8 mouse cellular contexts compared by ENCODE assay signal in the genomic region with DNA sequence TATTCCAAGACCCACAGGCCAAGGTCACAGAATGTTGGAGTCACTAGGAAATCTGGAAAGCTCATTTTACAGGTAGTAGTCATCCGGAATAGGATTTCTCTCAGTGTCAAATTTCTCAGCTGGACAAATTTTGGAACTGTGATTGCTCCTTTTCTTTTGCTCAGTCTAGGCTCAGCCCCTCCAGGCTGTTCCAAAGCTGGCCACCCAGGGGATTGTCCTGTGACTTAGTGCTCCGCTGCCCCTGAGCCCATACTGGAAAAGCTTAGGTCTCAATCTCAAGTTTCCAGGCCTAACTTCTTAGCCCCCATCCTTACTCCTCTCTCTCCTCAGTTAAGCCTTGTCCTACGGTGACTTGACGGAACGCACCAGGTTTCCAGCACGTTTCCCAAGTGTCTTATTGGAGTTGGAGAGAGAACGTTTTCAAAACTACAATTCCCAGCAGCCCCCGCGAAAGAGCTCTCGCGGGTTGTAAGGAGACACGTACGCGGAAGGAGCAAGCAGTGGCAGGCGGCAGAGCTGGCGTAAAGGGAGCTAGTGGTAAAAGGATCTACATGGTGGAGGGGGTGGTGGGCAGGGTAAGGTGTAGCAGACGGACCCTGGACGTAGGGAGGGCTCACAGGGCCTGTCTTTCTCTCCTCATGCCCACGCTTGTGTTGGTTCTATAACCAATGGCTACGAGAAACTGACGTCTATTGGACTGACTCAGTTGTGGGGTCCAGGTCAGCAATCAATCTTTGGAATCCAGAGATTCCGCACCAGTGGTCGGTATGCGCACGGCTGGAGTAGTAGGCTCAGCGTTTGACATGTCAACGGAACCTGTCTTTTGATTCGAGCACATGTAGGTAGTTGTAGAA. TPM values are rescaled to one million over a fixed set of nuclear protein-coding genes. Genes with fewer than 3 reads are reported as not detected.
DNase-seq lines count a peak whose midpoint lies in the region; ATAC-seq and TF ChIP-seq lines count a peak whose summit lies in the region.

A gene (plus strand): TSS at position 456 of the 854 bp plus-strand sequence.

- WGBS in embryonic facial prominence, embryonic 12.5 days: 4% methylated on average over 28 of the region's 28 CpGs
- whole genome bisulfite sequencing in heart, adult 2 months: 4% methylated on average over 28 of the region's 28 CpGs
- WGBS in kidney, adult 2 months: 3% methylated on average over 28 of the region's 28 CpGs
- WGBS in limb, embryonic 12.5 days: 6% methylated on average over 28 of the region's 28 CpGs
- 5% methylated on average over 28 of the region's 28 CpGs for WGBS in midbrain, embryonic 14.5 days
- 9% methylated on average over 28 of the region's 28 CpGs for WGBS in spleen, adult 2 months

- H3K4me1 ChIP-seq in embryonic facial prominence, embryonic 12.5 days: peaks cover 14% of the 10 kb centered on the region
- H3K4me1 ChIP-seq in heart, adult 2 months (ENCODE audit: control insufficient read depth, insufficient read depth, low read length): peaks cover 2% of the 10 kb centered on the region
- H3K4me1 ChIP-seq in kidney, adult 2 months (ENCODE audit: control insufficient read depth, insufficient read depth, low read length): peaks cover 2% of the 10 kb centered on the region; the same call in 1 of the 2 replicates
- peaks cover 18% of the 10 kb centered on the region for H3K4me1 ChIP-seq in limb, embryonic 12.5 days (replicated peaks)
- peaks cover 14% of the 10 kb centered on the region for H3K4me1 ChIP-seq in midbrain, embryonic 14.5 days (ENCODE audit: control insufficient read depth, insufficient read depth, low read length)
- H3K4me1 ChIP-seq in spleen, adult 2 months (ENCODE audit: control insufficient read depth, insufficient read depth, insufficient read length): peaks cover 8% of the 10 kb centered on the region; the same call in 1 of the 2 replicates

- intact Hi-C loops in heart, adult 2 months (cut with DNase I): loop anchor here (10.0 kb wide), 1 partner anchor 241 kb away; a partner anchor contains a TSS

- peak; percentile 81 for ATAC-seq in embryonic facial prominence, embryonic 12.5 days (ENCODE audit: insufficient number of reproducible peaks, insufficient read depth, low FRiP score, low TSS enrichment)
- ATAC-seq in limb, embryonic 12.5 days (ENCODE audit: insufficient number of reproducible peaks, insufficient read depth, low FRiP score, low TSS enrichment, low read depth): peak; percentile 76
- peak; percentile 85 for ATAC-seq in midbrain, embryonic 14.5 days (ENCODE audit: low FRiP score, low TSS enrichment)

- no peaks in the 10 kb centered on the region for H3K36me3 ChIP-seq in embryonic facial prominence, embryonic 12.5 days
- H3K36me3 ChIP-seq in heart, adult 2 months (ENCODE audit: control insufficient read depth, insufficient read depth, low read length): no peaks in the 10 kb centered on the region
- no peaks in the 10 kb centered on the region for H3K36me3 ChIP-seq in kidney, adult 2 months (ENCODE audit: control insufficient read depth, insufficient read depth, low read length)
- peaks cover 3% of the 10 kb centered on the region; the same call in 1 of the 2 replicates for H3K36me3 ChIP-seq in limb, embryonic 12.5 days
- no peaks in the 10 kb centered on the region for H3K36me3 ChIP-seq in midbrain, embryonic 14.5 days (ENCODE audit: control insufficient read depth, insufficient read depth, low read length)
- peaks cover 1% of the 10 kb centered on the region; the same call in 1 of the 2 replicates for H3K36me3 ChIP-seq in spleen, adult 2 months (ENCODE audit: control insufficient read depth, insufficient read depth, low read length)

- peak within 1 kb of the TSS; percentile 67 for H3K4me2 ChIP-seq in embryonic facial prominence, embryonic 12.5 days (replicated peaks)
- H3K4me2 ChIP-seq in limb, embryonic 12.5 days: peak within 1 kb of the TSS; percentile 72
- H3K4me2 ChIP-seq in midbrain, embryonic 14.5 days (ENCODE audit: low read length): peak within 1 kb of the TSS; percentile 70

- no peaks in the 10 kb centered on the region for H3K9me3 ChIP-seq in embryonic facial prominence, embryonic 12.5 days
- H3K9me3 ChIP-seq in limb, embryonic 12.5 days: no peaks in the 10 kb centered on the region
- no peaks in the 10 kb centered on the region for H3K9me3 ChIP-seq in midbrain, embryonic 14.5 days (ENCODE audit: control insufficient read depth, low read length)

- TF ChIP-seq CTCF in heart, adult 2 months (IDR thresholded peaks at IDR 0.05): no peak
- TF ChIP-seq CTCF in kidney, adult 2 months (conservative IDR thresholded peaks at IDR 0.05; ENCODE audit: insufficient read depth, insufficient read length, low read depth, low read length): no peak
- TF ChIP-seq CTCF in spleen, adult 2 months (IDR thresholded peaks at IDR 0.05; ENCODE audit: extremely low read depth, insufficient read depth, insufficient read length, insufficient replicate concordance): no peak

- no peaks in the 10 kb centered on the region for H3K79me2 ChIP-seq in heart, adult 2 months (replicated peaks; ENCODE audit: control insufficient read depth, insufficient read depth, low read length)

- peak within 1 kb of the TSS; percentile 56 for H3K4me3 ChIP-seq in embryonic facial prominence, embryonic 12.5 days
- H3K4me3 ChIP-seq in heart, adult 2 months: peak within 1 kb of the TSS; percentile 64
- peak within 1 kb of the TSS; percentile 65 for H3K4me3 ChIP-seq in kidney, adult 2 months (ENCODE audit: insufficient read depth, low read depth, low read length)
- H3K4me3 ChIP-seq in limb, embryonic 12.5 days (replicated peaks): peak within 1 kb of the TSS; percentile 60
- peak within 1 kb of the TSS; percentile 56 for H3K4me3 ChIP-seq in midbrain, embryonic 14.5 days (replicated peaks; ENCODE audit: low read depth, low read length)
- peak within 1 kb of the TSS; percentile 82 for H3K4me3 ChIP-seq in spleen, adult 2 months (ENCODE audit: extremely low read depth, insufficient read depth, insufficient read length)

- TF ChIP-seq POLR2A in heart, adult 2 months (IDR thresholded peaks at IDR 0.05; ENCODE audit: insufficient read depth, low read depth, low read length): peak; percentile 91
- peak; percentile 88 for TF ChIP-seq POLR2A in kidney, adult 2 months (IDR thresholded peaks at IDR 0.05; ENCODE audit: low read depth, low read length)
- peak; percentile 81 for TF ChIP-seq POLR2A in spleen, adult 2 months (IDR thresholded peaks at IDR 0.05; ENCODE audit: low read depth, low read length)

- no peak for TF ChIP-seq EP300 in heart, adult 2 months (IDR thresholded peaks at IDR 0.05; ENCODE audit: insufficient read depth, low read depth, low read length)

- 0 out of 2 replicates have a peak, but pooled peaks cover 3% of the 10 kb centered on the region for H3K27me3 ChIP-seq in embryonic facial prominence, embryonic 12.5 days
- H3K27me3 ChIP-seq in heart, adult 2 months (ENCODE audit: control insufficient read depth, insufficient read depth, low read length): no peaks in the 10 kb centered on the region
- no peaks in the 10 kb centered on the region for H3K27me3 ChIP-seq in kidney, adult 2 months (replicated peaks; ENCODE audit: control insufficient read depth, insufficient read depth, low read length)
- H3K27me3 ChIP-seq in limb, embryonic 12.5 days: peaks cover 8% of the 10 kb centered on the region
- no peaks in the 10 kb centered on the region for H3K27me3 ChIP-seq in midbrain, embryonic 14.5 days (ENCODE audit: control insufficient read depth, insufficient read depth, low read length)
- H3K27me3 ChIP-seq in spleen, adult 2 months (ENCODE audit: control insufficient read depth, insufficient read depth, low read length): no peaks in the 10 kb centered on the region

- peak; percentile 95 for DNase-seq in 3T3-L1 (ENCODE audit: low read depth, low spot score)
- DNase-seq in adrenal gland, postnatal 25 days: peak; percentile 76
- peak; percentile 85 to 87 for DNase-seq in heart, adult 2 months
- DNase-seq in kidney, adult 2 months: peak; percentile 89
- DNase-seq in midbrain, embryonic 14.5 days: peak; percentile 94
- DNase-seq in spleen, adult 2 months (ENCODE audit: low read depth in 1 of 2, low spot score in 2 of 2): peak; percentile 28 to 68

- peak within 1 kb of the TSS; percentile 56 for H3K27ac ChIP-seq in embryonic facial prominence, embryonic 12.5 days
- H3K27ac ChIP-seq in heart, adult 2 months: peak within 1 kb of the TSS; percentile 83
- peak within 1 kb of the TSS; percentile 18; the same call in 1 of the 2 replicates for H3K27ac ChIP-seq in kidney, adult 2 months (ENCODE audit: insufficient read depth, low read depth, low read length)
- H3K27ac ChIP-seq in limb, embryonic 12.5 days: peak within 1 kb of the TSS; percentile 79
- H3K27ac ChIP-seq in midbrain, embryonic 14.5 days (replicated peaks; ENCODE audit: low read depth, low read length): peak within 1 kb of the TSS; percentile 70
- H3K27ac ChIP-seq in spleen, adult 2 months (ENCODE audit: insufficient read depth, low read length): no peak within 1 kb of the TSS

- H3K9ac ChIP-seq in embryonic facial prominence, embryonic 12.5 days: peak within 1 kb of the TSS; percentile 52
- peak within 1 kb of the TSS; percentile 87 for H3K9ac ChIP-seq in heart, adult 2 months (ENCODE audit: low read depth, low read length)
- peak within 1 kb of the TSS; percentile 58 for H3K9ac ChIP-seq in limb, embryonic 12.5 days (replicated peaks)
- H3K9ac ChIP-seq in midbrain, embryonic 14.5 days (replicated peaks; ENCODE audit: low read length): peak within 1 kb of the TSS; percentile 67

RNA-seq across cellular contexts. Expression of the gene that starts here (rescaled TPM):
- 78.5 and 82.3 TPM in 2 replicates for total RNA-seq in adrenal gland, postnatal 25 days (2021)
- polyA plus RNA-seq in embryonic facial prominence, embryonic 12.5 days (2016; fragmentation: Nextera tagmentation; extraction: Ambion mirVana): 61.1 and 64.6 TPM in 2 replicates
- 10 to 100 TPM; 38.9 to 39.9 TPM for total RNA-seq in heart, adult 2 months (2021)
- 91.3 and 94.6 TPM in 2 replicates for polyA plus RNA-seq in heart, adult 2 months (2012; rRNA removed)
- 82.4 and 95.0 TPM in 2 replicates for polyA plus RNA-seq in kidney, adult 2 months (2012; rRNA removed)
- 49.1 and 61.0 TPM in 2 replicates for polyA plus RNA-seq in limb, embryonic 12.5 days (2016; fragmentation: Nextera tagmentation; extraction: Ambion mirVana)
- 75.7 and 75.9 TPM in 2 replicates for polyA plus RNA-seq in midbrain, embryonic 14.5 days (2014; fragmentation: Nextera tagmentation; extraction: Ambion mirVana)
- 85.1 and 101 TPM in 2 replicates for polyA plus RNA-seq in spleen, adult 2 months (2012; rRNA removed)
